Mouse (Mus musculus): ENCODE data around the gene Zfp579. TPM values are rescaled to one million over a fixed set of nuclear protein-coding genes. Genes with fewer than 3 reads are reported as not detected.

Zfp579 gene
- polyA plus RNA-seq, 2 experiments = 30.3 to 97.6 TPM

DNA sequence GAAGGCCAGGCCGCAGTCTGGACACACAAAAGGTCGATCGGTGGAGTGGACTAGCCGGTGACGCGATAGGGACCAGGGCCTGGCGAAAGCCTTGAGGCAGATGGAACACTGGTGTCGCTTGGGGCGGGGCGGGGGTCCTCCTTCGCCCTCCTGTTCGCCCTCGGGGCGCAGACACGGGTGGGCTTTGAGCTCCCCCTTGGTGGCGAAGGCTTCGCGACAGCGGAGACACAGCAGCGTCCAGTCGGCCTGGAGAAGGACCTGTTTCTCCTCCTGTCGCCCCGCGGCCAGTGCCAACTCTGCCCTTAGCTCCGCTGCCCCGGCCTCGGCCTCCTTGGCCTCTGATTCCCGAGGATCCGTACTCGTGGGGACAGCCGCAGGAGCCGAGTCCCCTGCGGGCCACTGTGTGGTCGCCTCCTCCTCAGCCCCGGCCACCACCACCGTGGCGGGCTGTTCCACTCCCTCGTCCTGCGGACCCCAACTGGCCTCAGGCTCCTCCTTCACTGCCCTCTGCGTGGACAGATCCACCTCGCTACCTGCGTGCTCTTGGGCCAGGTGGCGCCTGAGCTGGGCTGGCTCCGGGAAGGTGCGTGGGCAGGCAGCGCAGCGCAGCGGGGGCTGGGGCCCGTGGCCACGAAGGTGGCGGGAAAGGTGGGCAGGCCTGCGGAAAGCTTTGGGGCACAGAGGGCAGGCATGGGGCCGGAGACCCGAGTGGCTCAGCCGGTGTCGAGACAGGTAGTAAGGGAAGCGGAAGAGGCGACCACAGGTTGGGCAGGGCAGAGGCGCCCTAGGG is 1.8 kb downstream of the Zfp579 start:
- Histone ChIP-seq H3K9ac (ENCODE audit: low read depth, low read length, severe bottlenecking) (no peak overlapping the region; the same call in 1 of the 2 replicates), H3K9me3 (ENCODE audit: control insufficient read depth, low read length) (0 out of 2 replicates have a peak, but pooled peaks cover 3% of the 10 kb centered on the region), H3K4me3 (replicated peaks; ENCODE audit: low read length) (peak overlapping the region; percentile 7; the same call in 1 of the 2 replicates), H3K27me3 (ENCODE audit: control insufficient read depth, insufficient read depth, low read length) (peaks cover 16% of the 10 kb centered on the region), H3K27ac (replicated peaks; ENCODE audit: low read depth, low read length) (no peak overlapping the region), H3K4me2 (replicated peaks; ENCODE audit: low read depth, low read length, severe bottlenecking) (peak overlapping the region; percentile 81), H3K4me1 (ENCODE audit: control insufficient read depth, insufficient read depth, low read length) (peaks cover 17% of the 10 kb centered on the region), H3K36me3 (ENCODE audit: control insufficient read depth, insufficient read depth, low read length) (peaks cover 24% of the 10 kb centered on the region)
- no peak for ATAC-seq (ENCODE audit: low FRiP score, low read depth)
- TF ChIP-seq POLR2A (IDR thresholded peaks at IDR 0.05; ENCODE audit: borderline replicate concordance, extremely low read depth, insufficient read depth, insufficient read length) = no peak
- no peak for DNase-seq (ENCODE audit: low spot score)
- WGBS = 52% methylated on average over 56 of the region's 59 CpGs

DNA sequence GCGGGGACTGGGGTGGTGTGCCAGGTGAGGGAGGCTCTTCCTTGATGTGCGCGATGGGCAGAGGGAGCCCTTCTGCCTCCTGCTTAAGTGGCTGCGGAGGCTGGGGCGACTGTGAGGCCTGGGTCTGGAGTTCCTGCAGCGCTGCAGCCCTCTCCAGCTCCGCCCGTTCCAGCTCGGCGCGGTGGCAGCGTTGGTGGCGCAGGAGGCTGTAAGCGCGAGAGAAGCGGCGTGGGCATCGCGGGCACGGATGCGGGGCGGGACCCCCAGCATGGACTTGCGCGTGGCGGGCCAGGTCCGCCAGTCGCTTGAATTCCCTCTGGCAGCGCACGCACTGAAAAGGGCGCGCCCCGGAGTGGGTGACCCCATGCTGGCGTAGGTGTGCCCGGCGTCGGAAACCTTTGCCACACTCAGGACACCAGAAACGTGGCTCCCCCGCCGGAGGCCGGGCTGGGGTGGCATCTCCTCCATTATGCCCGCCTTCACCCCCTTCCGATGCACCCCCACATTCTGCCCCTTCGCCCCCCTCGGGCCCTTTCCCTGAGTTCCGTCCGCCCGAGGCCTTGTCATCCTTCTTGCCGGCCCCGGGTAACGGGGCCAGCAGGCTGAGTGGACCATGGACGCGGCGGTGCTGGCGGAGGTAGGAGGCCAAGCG is 2.5 kb downstream of the Zfp579 start:
- Histone ChIP-seq H3K27ac (replicated peaks; ENCODE audit: low read depth, low read length) (no peak overlapping the region), H3K27me3 (ENCODE audit: control insufficient read depth, insufficient read depth, low read length) (peaks cover 16% of the 10 kb centered on the region), H3K4me3 (replicated peaks; ENCODE audit: low read length) (peak overlapping the region; percentile 7; the same call in 1 of the 2 replicates), H3K36me3 (ENCODE audit: control insufficient read depth, insufficient read depth, low read length) (peaks cover 24% of the 10 kb centered on the region), H3K4me2 (replicated peaks; ENCODE audit: low read depth, low read length, severe bottlenecking) (no peak overlapping the region; the same call in 1 of the 2 replicates), H3K9me3 (ENCODE audit: control insufficient read depth, low read length) (0 out of 2 replicates have a peak, but pooled peaks cover 3% of the 10 kb centered on the region), H3K4me1 (ENCODE audit: control insufficient read depth, insufficient read depth, low read length) (peaks cover 17% of the 10 kb centered on the region), H3K9ac (ENCODE audit: low read depth, low read length, severe bottlenecking) (no peak overlapping the region)
- ATAC-seq (ENCODE audit: low FRiP score, low read depth) = no peak
- no peak for DNase-seq (ENCODE audit: low spot score)
- no peak for TF ChIP-seq POLR2A (IDR thresholded peaks at IDR 0.05; ENCODE audit: borderline replicate concordance, extremely low read depth, insufficient read depth, insufficient read length)
- 45% methylated on average over 36 of the region's 55 CpGs for WGBS

DNA sequence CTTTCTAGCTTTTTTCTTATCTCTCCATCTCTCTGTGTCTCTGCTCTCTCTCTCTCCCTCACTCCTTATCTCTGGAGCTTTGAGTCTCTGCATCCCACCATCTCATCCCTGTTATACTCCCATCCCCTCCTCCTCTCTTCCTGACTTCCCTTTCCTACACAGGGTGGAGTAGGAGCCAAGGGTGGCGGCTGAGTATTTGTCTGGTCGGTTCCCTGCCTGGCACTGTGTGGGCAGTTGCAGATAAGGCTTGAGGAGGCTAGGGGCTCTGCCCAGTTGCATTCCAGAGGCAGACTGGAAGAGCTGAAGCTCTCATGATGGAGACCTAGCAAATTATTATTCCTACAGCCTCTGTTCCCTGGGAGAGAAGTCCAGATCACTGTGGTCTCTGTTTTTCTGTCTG is 7.7 kb downstream of the Zfp579 start:
- no peaks in the 10 kb centered on the region for H3K4me1 ChIP-seq (ENCODE audit: control insufficient read depth, insufficient read depth, low read length)
- 68% methylated on average over 2 of the region's 2 CpGs for WGBS
- H3K9ac ChIP-seq (ENCODE audit: low read depth, low read length, severe bottlenecking) = no peak overlapping the region
- H3K27ac ChIP-seq (replicated peaks; ENCODE audit: low read depth, low read length) = no peak overlapping the region
- ATAC-seq (ENCODE audit: low FRiP score, low read depth) (no peak), DNase-seq (ENCODE audit: low spot score) (no peak)
- H3K4me3 ChIP-seq (replicated peaks; ENCODE audit: low read length) = no peak overlapping the region
- no peak overlapping the region for H3K4me2 ChIP-seq (replicated peaks; ENCODE audit: low read depth, low read length, severe bottlenecking)
- 0 out of 2 replicates have a peak, but pooled peaks cover 3% of the 10 kb centered on the region for H3K9me3 ChIP-seq (ENCODE audit: control insufficient read depth, low read length)
- peaks cover 17% of the 10 kb centered on the region for H3K36me3 ChIP-seq (ENCODE audit: control insufficient read depth, insufficient read depth, low read length)
- H3K27me3 ChIP-seq (ENCODE audit: control insufficient read depth, insufficient read depth, low read length) = peaks cover under 1% of the 10 kb centered on the region; the same call in 1 of the 2 replicates
- no peak for TF ChIP-seq POLR2A (IDR thresholded peaks at IDR 0.05; ENCODE audit: borderline replicate concordance, extremely low read depth, insufficient read depth, insufficient read length)

DNA sequence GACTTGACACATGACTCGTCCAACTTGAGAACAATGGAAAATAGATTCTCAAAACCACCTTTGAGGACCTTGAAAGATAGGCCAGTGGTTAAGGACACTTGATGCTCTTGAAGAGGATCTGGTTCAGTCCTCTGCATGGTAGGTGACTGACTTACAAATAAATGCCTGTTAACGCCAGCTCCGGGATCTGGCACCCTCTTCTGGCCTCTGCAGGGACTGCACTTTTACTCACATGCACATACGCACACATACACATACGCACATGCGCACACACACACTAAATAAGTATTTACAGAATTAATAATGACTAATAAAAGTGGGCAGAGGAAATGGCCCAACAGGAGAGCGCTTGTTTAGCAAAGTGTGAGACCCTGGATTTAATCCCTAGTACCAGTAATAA is 19.1 kb downstream of the Zfp579 start:
- 91% methylated on average over 7 of the region's 7 CpGs for WGBS
- ATAC-seq (ENCODE audit: low FRiP score, low read depth) = no peak
- H3K27me3 ChIP-seq (ENCODE audit: control insufficient read depth, insufficient read depth, low read length) = no peaks in the 10 kb centered on the region

DNA sequence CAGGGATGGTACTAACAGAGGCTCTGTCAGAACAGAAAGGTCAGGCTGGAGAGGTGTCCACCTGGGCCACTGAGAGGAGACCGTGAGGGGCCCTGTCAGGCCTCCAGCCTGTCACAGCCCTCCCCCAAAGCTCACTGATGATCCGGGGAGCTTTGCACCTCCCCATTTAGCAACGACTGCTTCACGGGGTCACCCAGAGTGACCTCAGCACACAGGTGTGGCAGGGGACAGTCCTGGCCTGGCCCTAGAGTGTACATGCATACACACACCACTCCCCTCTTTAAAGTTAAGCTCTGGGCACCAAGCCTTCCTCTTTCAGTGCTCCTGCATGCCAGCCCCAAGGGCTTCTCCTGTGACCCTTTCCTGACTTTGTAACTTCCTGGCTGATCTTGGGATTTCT is 20.5 kb downstream of the Zfp579 start:
- Histone ChIP-seq H3K9ac (ENCODE audit: low read depth, low read length, severe bottlenecking) (no peak overlapping the region), H3K4me3 (replicated peaks; ENCODE audit: low read length) (no peak overlapping the region), H3K9me3 (ENCODE audit: control insufficient read depth, low read length) (no peaks in the 10 kb centered on the region), H3K27me3 (ENCODE audit: control insufficient read depth, insufficient read depth, low read length) (no peaks in the 10 kb centered on the region), H3K4me2 (replicated peaks; ENCODE audit: low read depth, low read length, severe bottlenecking) (no peak overlapping the region), H3K4me1 (ENCODE audit: control insufficient read depth, insufficient read depth, low read length) (no peaks in the 10 kb centered on the region), H3K27ac (replicated peaks; ENCODE audit: low read depth, low read length) (no peak overlapping the region), H3K36me3 (ENCODE audit: control insufficient read depth, insufficient read depth, low read length) (no peaks in the 10 kb centered on the region)
- WGBS = 54% methylated on average over 4 of the region's 4 CpGs
- ATAC-seq (ENCODE audit: low FRiP score, low read depth) = no peak
- no peak for DNase-seq (ENCODE audit: low spot score)
- TF ChIP-seq POLR2A (IDR thresholded peaks at IDR 0.05; ENCODE audit: borderline replicate concordance, extremely low read depth, insufficient read depth, insufficient read length) = no peak

More for the DNA sequence above, 19.1 kb downstream of the Zfp579 start:
- Histone ChIP-seq H3K4me3 (replicated peaks; ENCODE audit: low read length) (no peak overlapping the region), H3K9ac (ENCODE audit: low read depth, low read length, severe bottlenecking) (no peak overlapping the region), H3K27ac (replicated peaks; ENCODE audit: low read depth, low read length) (no peak overlapping the region), H3K4me1 (ENCODE audit: control insufficient read depth, insufficient read depth, low read length) (no peaks in the 10 kb centered on the region), H3K36me3 (ENCODE audit: control insufficient read depth, insufficient read depth, low read length) (no peaks in the 10 kb centered on the region), H3K4me2 (replicated peaks; ENCODE audit: low read depth, low read length, severe bottlenecking) (no peak overlapping the region), H3K9me3 (ENCODE audit: control insufficient read depth, low read length) (no peaks in the 10 kb centered on the region)
- no peak for DNase-seq (ENCODE audit: low spot score)
- TF ChIP-seq POLR2A (IDR thresholded peaks at IDR 0.05; ENCODE audit: borderline replicate concordance, extremely low read depth, insufficient read depth, insufficient read length) = no peak
